ENCODE assay signal across 8 mouse cellular contexts in genomic region chr5:125203099-125203498, GRCm38 (mm10). TPM values are rescaled to one million over a fixed set of nuclear protein-coding genes. Genes with fewer than 3 reads are reported as not detected.
DNase-seq lines count a peak whose midpoint lies in the region; ATAC-seq lines count a peak whose summit lies in the region.

No protein-coding gene starts in this region.

- peak overlapping the region; percentile 41 for H3K9ac ChIP-seq in forebrain, embryonic 14.5 days (ENCODE audit: low read length)
- H3K9ac ChIP-seq in neural tube, embryonic 15.5 days (replicated peaks) = no peak overlapping the region

- ATAC-seq in forebrain, embryonic 14.5 days = peak; percentile 94
- peak; percentile 73 for ATAC-seq in neural tube, embryonic 15.5 days (ENCODE audit: low FRiP score)

- H3K4me3 ChIP-seq in forebrain, embryonic 14.5 days (ENCODE audit: low read depth, low read length) = no peak overlapping the region
- no peak overlapping the region for H3K4me3 ChIP-seq in neural tube, embryonic 15.5 days (replicated peaks)

- intact Hi-C loops in heart, postnatal 14 days (cut with DNase I) = loop anchor here (5.0 kb wide), 1 partner anchor 64 kb away; no protein-coding TSS in a partner anchor

- DNase-seq in 416B (ENCODE audit: low read depth) = peak; percentile 31
- peak; percentile 92 for DNase-seq in adrenal gland, adult 2 months
- peak; percentile 94 for DNase-seq in forebrain, embryonic 14.5 days (ENCODE audit: low spot score)
- peak; percentile 72 to 86 for DNase-seq in heart, postnatal 14 days
- peak; percentile 50 to 73 for DNase-seq in left cerebral cortex, adult 18-20 months (ENCODE audit: low spot score in 2 of 2)
- no peak for DNase-seq in thymus, postnatal 10 days (ENCODE audit: low spot score in 2 of 2)
- DNase-seq in urinary bladder, adult 18-20 months (ENCODE audit: low spot score in 2 of 2) = no peak

- peaks cover 13% of the 10 kb centered on the region for H3K4me1 ChIP-seq in forebrain, embryonic 14.5 days (ENCODE audit: control insufficient read depth, insufficient read depth, low read length)
- peaks cover 26% of the 10 kb centered on the region for H3K4me1 ChIP-seq in neural tube, embryonic 15.5 days

- 1% methylated on average over 7 of the region's 7 CpGs for WGBS in forebrain, embryonic 14.5 days
- 11% methylated on average over 7 of the region's 7 CpGs for WGBS in neural tube, embryonic 15.5 days

- H3K27ac ChIP-seq in forebrain, embryonic 14.5 days (ENCODE audit: low read depth, low read length) = peak overlapping the region; percentile 81
- peak overlapping the region; percentile 74 for H3K27ac ChIP-seq in neural tube, embryonic 15.5 days (replicated peaks)

- H3K9me3 ChIP-seq in forebrain, embryonic 14.5 days (replicated peaks; ENCODE audit: control insufficient read depth, low read length) = no peaks in the 10 kb centered on the region
- H3K9me3 ChIP-seq in neural tube, embryonic 15.5 days (replicated peaks) = no peaks in the 10 kb centered on the region

- H3K27me3 ChIP-seq in forebrain, embryonic 14.5 days (replicated peaks; ENCODE audit: control insufficient read depth, insufficient read depth, low read length) = no peaks in the 10 kb centered on the region
- H3K27me3 ChIP-seq in neural tube, embryonic 15.5 days (replicated peaks) = no peaks in the 10 kb centered on the region

- H3K4me2 ChIP-seq in forebrain, embryonic 14.5 days (ENCODE audit: low read length) = peak overlapping the region; percentile 20; the same call in 1 of the 2 replicates
- 0 out of 2 replicates have a peak overlapping the region, but pooled peaks have one; percentile 6 for H3K4me2 ChIP-seq in neural tube, embryonic 15.5 days

- no peaks in the 10 kb centered on the region for H3K36me3 ChIP-seq in forebrain, embryonic 14.5 days (ENCODE audit: control insufficient read depth, insufficient read depth, low read length)
- H3K36me3 ChIP-seq in neural tube, embryonic 15.5 days = no peaks in the 10 kb centered on the region

RNA-seq across cellular contexts. Expression of gene Ncor2, which starts 24.1 kb away (rescaled TPM):
- 100 to 1,000 TPM; 149 to 340 TPM for total RNA-seq in adrenal gland, adult 2 months (2021)
- 183 and 229 TPM in 2 replicates for polyA plus RNA-seq in adrenal gland, adult 2 months (2012; rRNA removed)
- 15.1 and 22.3 TPM in 2 replicates for polyA plus RNA-seq in forebrain, embryonic 14.5 days (2014; fragmentation: Nextera tagmentation; extraction: Ambion mirVana)
- 10 to 100 TPM; 89.1 to 98.5 TPM for total RNA-seq in heart, postnatal 14 days (2021)
- 100 to 1,000 TPM; 177 to 208 TPM for total RNA-seq in left cerebral cortex, adult 18-20 months (2021)
- 24.2 and 28.5 TPM in 2 replicates for polyA plus RNA-seq in neural tube, embryonic 15.5 days (2015; fragmentation: Nextera tagmentation; extraction: Ambion mirVana)

Comparison
In these comparisons a context has a peak if more than half of its experiments do, and no peak if none do; other contexts are left out.
1. DNase-seq: peak in 416B (single experiment), adrenal gland, adult 2 months (single experiment), forebrain, embryonic 14.5 days (single experiment), heart, postnatal 14 days (2 of 2) and left cerebral cortex, adult 18-20 months (2 of 2); none in thymus, postnatal 10 days (0 of 2) and urinary bladder, adult 18-20 months (0 of 2).